Mouse (Mus musculus) midbrain, postnatal 0 days (tissue): ENCODE results near the gene Jun. TPM values are rescaled to one million over a fixed set of nuclear protein-coding genes. Genes with fewer than 3 reads are reported as not detected.
A peak's percentile ranks its signal among the peaks of the same experiment; 100 is the strongest.

Source experiments
- ATAC-seq: fragments of 200-750 bp; cut with Nextera tagmentation; 2 replicates; pipeline ENCODE4 v1.8.0; 2017; ENCODE audit warnings: moderate number of reproducible peaks, mild to moderate bottlenecking, moderate TSS enrichment, moderate library complexity; ENCODE audit not compliant: low FRiP score
- DNase-seq: peaks from one replicate; pipeline ENCODE4 v3.0.0-alpha.2; 2015; ENCODE audit warnings: low spot score
- H3K27ac ChIP-seq: fragments of 300-500 bp; sonication (generic); 2 replicates; pipeline ENCODE4 v1.5.1; 2014; ENCODE audit warnings: low read depth, mild to moderate bottlenecking, low read length, mixed read lengths
- H3K27me3 ChIP-seq: fragments of 300-500 bp; sonication (generic); 2 replicates; pipeline ENCODE4 v1.6.1; 2014; ENCODE audit warnings: low read length, control low read depth, mixed read lengths; ENCODE audit not compliant: insufficient read depth
- H3K36me3 ChIP-seq: fragments of 300-500 bp; sonication (generic); 2 replicates; pipeline ENCODE4 v1.6.1; 2014; ENCODE audit warnings: low read length, control low read depth, mixed read lengths; ENCODE audit not compliant: insufficient read depth
- H3K4me1 ChIP-seq: fragments of 300-500 bp; sonication (generic); 2 replicates; pipeline ENCODE4 v1.6.1; 2014; ENCODE audit warnings: mild to moderate bottlenecking, control low read depth, antibody characterized with exemption, low read length, mixed read lengths; ENCODE audit not compliant: insufficient read depth
- H3K4me2 ChIP-seq: fragments of 300-500 bp; sonication (generic); 2 replicates; pipeline ENCODE4 v1.6.1; 2014; ENCODE audit warnings: low read depth, mild to moderate bottlenecking, low read length, mixed read lengths; ENCODE audit not compliant: poor library complexity, severe bottlenecking
- H3K4me3 ChIP-seq: fragments of 300-500 bp; sonication (generic); 2 replicates; pipeline ENCODE4 v1.5.1; 2014; ENCODE audit warnings: low read depth, mild to moderate bottlenecking, low read length, moderate library complexity
- H3K9ac ChIP-seq: fragments of 300-500 bp; sonication (generic); replicated peaks from 2 replicates; pipeline ENCODE4 v1.6.1; 2014; ENCODE audit warnings: mild to moderate bottlenecking, low read length, moderate library complexity, mixed read lengths; ENCODE audit not compliant: poor library complexity, severe bottlenecking
- H3K9me3 ChIP-seq: fragments of 300-500 bp; sonication (generic); 2 replicates; pipeline ENCODE4 v1.6.1; 2016; ENCODE audit warnings: low read length, control low read depth
- CTCF ChIP-seq: IDR thresholded peaks from 2 replicates; pipeline ENCODE4 v1.5.1; 2016; ENCODE audit warnings: antibody characterized with exemption, mild to moderate bottlenecking
- WGBS: fragments of 180-500 bp; shearing (Covaris S2); extraction: QIAGEN DNeasy Blood & Tissue Kit; methylation state at CpG from one replicate; pipeline ENCODE4 v1.1.7; 2014; 5-methylcytosine and 5-hydroxymethylcytosine counted together
- polyA plus RNA-seq: library from polyadenylated mRNA; unstranded; fragments of >200 nt; fragmentation: Nextera tagmentation; extraction: Ambion mirVana; gene quantifications from 2 replicates; pipeline ENCODE4 v1.2.1, GENCODE M21; 2015
- total RNA-seq: library from RNA; depleted of rRNA; stranded (reverse); fragments of >200 nt; gene quantifications from 2 replicates; pipeline ENCODE4 v1.2.3, GENCODE M21; 2014

Jun gene
- total and polyA plus RNA-seq, 2 experiments from 2014 or later: 40.5 to 62.7 TPM

GRCm38 (mm10) chr4:95053791-95054117 is 1.7 kb upstream of the Jun start:
- Histone ChIP-seq H3K27me3 (no peaks in the 10 kb centered on the region), H3K9ac (no peak overlapping the region), H3K4me2 (peak overlapping the region; percentile 83), H3K36me3 (no peaks in the 10 kb centered on the region), H3K27ac (0 out of 2 replicates have a peak overlapping the region, but pooled peaks have one; percentile 51), H3K4me1 (peaks cover 2% of the 10 kb centered on the region; the same call in 1 of the 2 replicates), H3K9me3 (no peaks in the 10 kb centered on the region), H3K4me3 (peak overlapping the region; percentile 62)
- 0% methylated on average over 6 of the region's 6 CpGs for WGBS
- DNase-seq: peak; percentile 82
- TF ChIP-seq CTCF: no peak
- no peak for ATAC-seq

DNA sequence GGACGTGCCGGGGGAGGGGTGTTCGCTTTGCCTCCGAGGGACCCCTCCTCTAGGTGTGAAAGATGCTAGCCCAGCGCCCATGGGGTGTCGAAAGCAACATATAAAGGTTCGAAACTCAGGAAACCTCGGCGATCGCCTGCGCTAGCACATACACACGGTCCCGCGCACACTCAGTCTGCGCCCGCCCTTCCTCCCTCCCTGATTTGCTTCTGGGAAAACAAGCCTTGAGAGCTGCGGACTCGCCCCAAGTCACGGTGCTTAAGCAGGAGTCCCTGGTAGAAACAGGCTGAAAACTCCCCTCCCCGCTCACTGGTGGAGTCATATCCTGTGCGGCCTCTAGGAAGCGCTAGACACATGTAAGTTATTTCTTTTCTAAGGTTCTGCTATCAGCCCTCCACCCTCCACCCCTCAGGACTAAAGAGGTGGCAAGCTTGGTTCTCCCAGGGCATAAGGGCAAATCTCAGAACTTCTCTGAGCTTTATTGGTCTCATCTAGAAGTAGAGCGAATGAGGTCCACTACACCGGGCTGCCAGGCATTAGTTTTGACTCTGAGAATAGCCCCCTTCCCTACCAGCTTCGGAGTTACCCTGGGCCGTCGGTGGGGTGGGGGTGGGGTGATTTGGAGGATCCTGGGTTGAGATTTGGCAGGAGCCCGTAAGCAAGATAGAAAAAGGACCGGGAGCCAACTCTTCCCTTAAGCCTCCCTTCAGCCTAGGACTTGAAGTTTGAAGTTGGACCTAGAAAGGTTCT is 1.2 kb upstream of the Jun start:
- H3K27ac ChIP-seq: peak overlapping the region; percentile 87
- WGBS: under 1% methylated on average over 29 of the region's 29 CpGs
- H3K36me3 ChIP-seq: no peaks in the 10 kb centered on the region
- peak overlapping the region; percentile 62 for H3K4me3 ChIP-seq
- TF ChIP-seq CTCF: peak; percentile 85
- peak overlapping the region; percentile 59 for H3K9ac ChIP-seq
- ATAC-seq (peak; percentile 38), DNase-seq (peak; percentile 96)
- no peaks in the 10 kb centered on the region for H3K9me3 ChIP-seq
- H3K27me3 ChIP-seq: no peaks in the 10 kb centered on the region
- peaks cover 4% of the 10 kb centered on the region; the same call in 1 of the 2 replicates for H3K4me1 ChIP-seq
- H3K4me2 ChIP-seq: peak overlapping the region; percentile 83

DNA sequence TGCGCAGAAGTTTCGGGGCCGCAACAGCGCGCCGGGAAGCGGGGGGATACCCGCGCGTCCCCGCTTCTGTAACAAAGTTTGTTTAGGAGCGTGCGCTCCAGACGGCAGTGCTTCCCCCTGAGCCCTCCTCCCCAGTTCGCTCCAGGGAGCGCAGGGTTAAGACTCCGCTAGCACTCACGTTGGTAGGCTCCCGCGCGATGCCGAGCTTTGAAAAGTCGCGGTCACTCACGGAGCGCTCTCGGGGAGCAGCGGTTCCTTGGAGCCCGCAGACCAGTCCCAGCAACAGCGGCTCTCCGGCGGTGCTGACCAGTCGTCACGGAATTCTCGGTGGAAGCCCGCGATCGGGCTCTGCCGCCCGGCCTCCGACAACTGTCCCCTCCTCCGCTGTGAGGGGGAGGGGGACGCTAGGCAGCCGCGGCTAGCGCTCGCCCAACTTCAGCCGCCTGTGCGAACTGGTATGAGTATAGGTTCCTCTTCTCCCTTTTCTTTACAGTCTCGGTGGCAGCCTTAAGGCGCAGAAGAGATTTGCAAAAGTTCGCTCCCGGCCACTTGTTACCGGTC is 631 bp downstream of the Jun start:
- no peak for TF ChIP-seq CTCF
- peaks cover 7% of the 10 kb centered on the region; the same call in 1 of the 2 replicates for H3K4me1 ChIP-seq
- DNase-seq: peak; percentile 55
- no peaks in the 10 kb centered on the region for H3K36me3 ChIP-seq
- H3K27ac ChIP-seq: peak overlapping the region; percentile 87
- no peaks in the 10 kb centered on the region for H3K27me3 ChIP-seq
- peak overlapping the region; percentile 62 for H3K4me3 ChIP-seq
- H3K9ac ChIP-seq: peak overlapping the region; percentile 68
- peak; percentile 2; the same call in 1 of the 2 replicates for ATAC-seq
- no peaks in the 10 kb centered on the region for H3K9me3 ChIP-seq
- peak overlapping the region; percentile 93 for H3K4me2 ChIP-seq
- WGBS: under 1% methylated on average over 44 of the region's 54 CpGs

DNA sequence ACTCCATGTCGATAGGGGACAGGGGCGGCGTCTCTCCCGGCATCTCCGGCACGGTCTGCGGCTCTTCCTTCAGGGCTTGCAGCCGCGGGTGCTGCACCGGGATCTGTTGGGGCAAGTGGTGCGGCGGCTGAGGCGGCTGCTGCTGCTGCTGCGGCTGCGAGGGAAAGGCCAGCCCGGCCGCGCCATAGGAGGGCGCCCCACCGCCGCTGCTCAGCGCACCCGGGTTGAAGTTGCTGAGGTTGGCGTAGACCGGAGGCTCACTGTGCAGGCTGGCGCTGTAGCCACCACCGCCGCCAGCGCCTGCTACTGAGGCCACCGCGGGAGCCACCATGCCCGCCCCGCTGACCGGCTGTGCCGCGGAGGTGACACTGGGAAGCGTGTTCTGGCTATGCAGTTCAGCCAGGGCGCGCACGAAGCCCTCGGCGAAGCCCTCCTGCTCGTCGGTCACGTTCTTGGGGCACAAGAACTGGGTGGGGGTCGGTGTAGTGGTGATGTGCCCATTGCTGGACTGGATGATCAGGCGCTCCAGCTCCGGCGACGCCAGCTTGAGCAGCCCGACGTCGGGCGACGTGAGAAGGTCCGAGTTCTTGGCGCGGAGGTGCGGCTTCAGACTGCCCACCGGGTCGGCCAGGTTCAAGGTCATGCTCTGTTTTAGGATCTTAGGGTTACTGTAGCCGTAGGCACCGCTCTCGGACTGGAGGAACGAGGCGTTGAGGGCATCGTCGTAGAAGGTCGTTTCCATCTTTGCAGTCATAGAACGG is 1.3 kb downstream of the Jun start:
- peak overlapping the region; percentile 93 for H3K4me2 ChIP-seq
- no peaks in the 10 kb centered on the region for H3K27me3 ChIP-seq
- peak overlapping the region; percentile 87 for H3K27ac ChIP-seq
- DNase-seq (peak; percentile 76), ATAC-seq (no peak)
- no peaks in the 10 kb centered on the region for H3K36me3 ChIP-seq
- peak overlapping the region; percentile 68 for H3K9ac ChIP-seq
- under 1% methylated on average over 70 of the region's 70 CpGs for WGBS
- TF ChIP-seq CTCF: peak; percentile 74
- peak overlapping the region; percentile 62 for H3K4me3 ChIP-seq
- no peaks in the 10 kb centered on the region for H3K9me3 ChIP-seq
- peaks cover 7% of the 10 kb centered on the region; the same call in 1 of the 2 replicates for H3K4me1 ChIP-seq

DNA sequence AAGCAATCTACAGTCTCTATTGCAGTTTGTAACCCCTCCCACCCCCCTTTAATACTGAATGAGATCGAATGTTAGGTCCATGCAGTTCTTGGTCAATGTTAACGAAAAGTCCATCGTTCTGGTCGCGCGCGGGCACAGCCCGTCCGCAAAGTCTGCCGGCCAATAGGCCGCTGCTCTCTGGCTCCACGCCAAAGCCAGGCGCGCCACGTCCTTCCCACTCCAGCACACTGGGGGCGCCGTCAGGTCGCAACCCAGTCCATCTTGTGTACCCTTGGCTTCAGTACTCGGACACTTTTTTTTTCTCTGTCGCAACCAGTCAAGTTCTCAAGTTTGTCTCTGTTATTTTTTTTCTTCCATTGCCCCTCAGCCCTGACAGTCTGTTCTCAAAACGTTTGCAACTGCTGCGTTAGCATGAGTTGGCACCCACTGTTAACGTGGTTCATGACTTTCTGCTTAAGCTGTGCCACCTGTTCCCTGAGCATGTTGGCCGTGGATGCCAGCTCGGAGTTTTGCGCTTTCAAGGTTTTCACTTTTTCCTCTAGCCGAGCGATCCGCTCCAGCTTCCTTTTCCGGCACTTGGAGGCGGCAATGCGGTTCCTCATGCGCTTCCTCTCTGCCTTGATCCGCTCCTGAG is 2.0 kb downstream of the Jun start:
- Histone ChIP-seq H3K4me2 (peak overlapping the region; percentile 93), H3K27ac (0 out of 2 replicates have a peak overlapping the region, but pooled peaks have one; percentile 87), H3K9ac (peak overlapping the region; percentile 68), H3K4me3 (peak overlapping the region; percentile 62), H3K27me3 (no peaks in the 10 kb centered on the region), H3K9me3 (no peaks in the 10 kb centered on the region), H3K4me1 (peaks cover 7% of the 10 kb centered on the region; the same call in 1 of the 2 replicates), H3K36me3 (no peaks in the 10 kb centered on the region)
- ATAC-seq (no peak), DNase-seq (peak; percentile 86)
- WGBS: under 1% methylated on average over 34 of the region's 34 CpGs
- TF ChIP-seq CTCF: peak; percentile 60
